Mouse (Mus musculus) T-helper 17 cell (primary cell): Measurements from ENCODE around the gene Kcnj5.

Experiments used
- in situ Hi-C, 2 experiments: fragments of 300-600 bp; cut with MboI, MseI; formaldehyde crosslinking; loops; 1 replicate in 1 of 2; 2 replicates in 1 of 2; pipeline ENCODE4 v1.15.1; 2025; ENCODE audit warnings: high pct_unique_total_duplicates in 2 of 2

Gene Kcnj5

GRCm38 (mm10) chr9:32320167-32320566 is 24.0 kb downstream of the Kcnj5 start:
- in situ Hi-C loops = no loop called here

- in situ Hi-C loops = no loop called here
Measured at GRCm38 (mm10) chr9:32315999-32316398, 28.2 kb downstream of the Kcnj5 start.

- in situ Hi-C loops = loop anchor here in 1 of 2 experiments (5.0 kb wide), 1 partner anchor 1138 kb away; no protein-coding TSS in a partner anchor
Measured at GRCm38 (mm10) chr9:32314071-32314470, 30.1 kb downstream of the Kcnj5 start.

GRCm38 (mm10) chr9:32312208-32312607 is 31.9 kb downstream of the Kcnj5 start:
- in situ Hi-C loops = loop anchor here in 1 of 2 experiments (5.0 kb wide), 1 partner anchor 1140 kb away; no protein-coding TSS in a partner anchor

- in situ Hi-C loops = loop anchor here in 1 of 2 experiments (5.0 kb wide), 1 partner anchor 1141 kb away; no protein-coding TSS in a partner anchor
Measured at GRCm38 (mm10) chr9:32311786-32312185, 32.4 kb downstream of the Kcnj5 start.

GRCm38 (mm10) chr9:32302501-32303150 is 41.5 kb downstream of the Kcnj5 start:
- in situ Hi-C loops = no loop called here

- in situ Hi-C loops = loop anchor here in 1 of 2 experiments (10.0 kb wide), 1 partner anchor 610 kb away; no protein-coding TSS in a partner anchor
Measured at GRCm38 (mm10) chr9:32295061-32295800, 48.9 kb downstream of the Kcnj5 start.

GRCm38 (mm10) chr9:32292686-32293085 is 51.5 kb downstream of the Kcnj5 start:
- in situ Hi-C loops = loop anchor here in 1 of 2 experiments (10.0 kb wide), 1 partner anchor 608 kb away; no protein-coding TSS in a partner anchor

GRCm38 (mm10) chr9:32291618-32292017 is 52.5 kb downstream of the Kcnj5 start:
- in situ Hi-C loops = loop anchor here in 1 of 2 experiments (10.0 kb wide), 1 partner anchor 607 kb away; no protein-coding TSS in a partner anchor

- in situ Hi-C loops = no loop called here
Measured at GRCm38 (mm10) chr9:32283591-32283990, 60.6 kb downstream of the Kcnj5 start.

- in situ Hi-C loops = no loop called here
Measured at GRCm38 (mm10) chr9:32280456-32280855, 63.7 kb downstream of the Kcnj5 start.

- in situ Hi-C loops = no loop called here
Measured at GRCm38 (mm10) chr9:32279789-32280188, 64.4 kb downstream of the Kcnj5 start.

- in situ Hi-C loops = no loop called here
Measured at GRCm38 (mm10) chr9:32278052-32278451, 66.1 kb downstream of the Kcnj5 start.

- in situ Hi-C loops = loop anchor here (5.0 to 25.0 kb wide), 3 partner anchors 70 to 290 kb away; partner anchors contain the start of gene Kcnj5 (in 2 of the 2)
Measured at GRCm38 (mm10) chr9:32271896-32272444, 72.2 kb downstream of the Kcnj5 start.
